Mouse (Mus musculus): Measurements from ENCODE around the gene Gabrg2.

Gene Gabrg2

GRCm38 (mm10) chr11:42000190-42001098 is at the start of gene Gabrg2:
Gabrg2 (minus strand) TSS chr11:42000857.
- DNase-seq: peak; percentile 31

DNA sequence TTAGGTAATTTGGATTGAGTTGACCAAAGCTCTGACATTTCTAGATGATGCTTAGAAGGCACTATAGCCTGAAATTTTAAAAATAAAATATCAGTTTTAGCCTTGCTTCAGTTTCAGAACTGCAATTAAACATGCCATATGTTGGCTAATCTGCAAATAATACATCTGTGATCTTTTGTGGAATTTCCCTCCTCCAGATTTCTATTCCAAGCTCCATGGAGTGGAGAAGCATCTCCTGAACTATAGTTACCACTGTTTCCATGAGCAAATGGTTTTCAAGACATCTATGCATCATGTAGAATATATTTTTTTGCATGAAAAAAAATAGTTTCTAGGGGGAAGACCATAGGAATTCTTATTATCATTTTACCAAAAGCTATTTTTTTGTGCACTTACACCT is 47.5 kb upstream of the Gabrg2 start:
- no peak for DNase-seq

DNA sequence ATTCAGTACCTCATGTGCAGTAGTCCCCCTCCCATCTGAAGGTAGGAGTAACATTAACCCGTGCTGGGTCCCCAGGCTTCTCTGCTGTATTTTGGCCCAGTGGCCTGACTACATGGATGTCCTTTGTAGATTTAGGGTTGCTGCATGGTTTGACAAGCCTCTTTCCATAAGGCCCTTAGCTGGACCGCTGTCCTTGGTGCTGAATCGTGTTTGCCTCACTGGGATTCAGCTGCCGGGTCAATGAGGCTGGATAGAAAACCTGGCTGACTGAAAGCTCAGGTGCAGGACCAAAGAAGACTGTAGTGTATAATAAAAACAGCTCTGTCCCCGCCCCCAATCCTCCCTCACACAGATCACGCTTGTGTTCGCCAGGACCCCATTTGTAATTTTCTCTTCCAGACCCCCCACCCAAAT is 1.2 kb downstream of the Gabrg2 start:
- peak; percentile 92 for DNase-seq

- no peak for DNase-seq
Measured at GRCm38 (mm10) chr11:41980152-41980551, 20.5 kb downstream of the Gabrg2 start.

DNA sequence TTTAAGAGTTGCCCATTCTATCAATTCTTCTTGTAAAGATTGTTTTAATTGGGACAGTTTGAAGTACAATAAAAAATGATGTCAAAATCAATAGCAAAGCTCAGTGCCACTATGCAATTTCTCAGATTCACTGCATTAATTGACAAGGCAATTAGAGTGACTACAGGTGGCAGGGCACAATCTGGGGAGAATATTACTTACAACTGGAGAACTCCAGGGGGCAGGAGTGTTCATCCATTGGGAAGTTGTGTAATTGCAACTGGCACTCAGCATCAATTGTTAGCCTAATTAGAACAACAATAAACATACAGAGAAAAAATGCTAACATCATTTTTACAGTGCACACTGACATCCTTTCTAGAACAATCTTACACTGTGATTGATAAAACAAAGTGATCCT is 32.1 kb downstream of the Gabrg2 start:
- DNase-seq: peak; percentile 3

DNA sequence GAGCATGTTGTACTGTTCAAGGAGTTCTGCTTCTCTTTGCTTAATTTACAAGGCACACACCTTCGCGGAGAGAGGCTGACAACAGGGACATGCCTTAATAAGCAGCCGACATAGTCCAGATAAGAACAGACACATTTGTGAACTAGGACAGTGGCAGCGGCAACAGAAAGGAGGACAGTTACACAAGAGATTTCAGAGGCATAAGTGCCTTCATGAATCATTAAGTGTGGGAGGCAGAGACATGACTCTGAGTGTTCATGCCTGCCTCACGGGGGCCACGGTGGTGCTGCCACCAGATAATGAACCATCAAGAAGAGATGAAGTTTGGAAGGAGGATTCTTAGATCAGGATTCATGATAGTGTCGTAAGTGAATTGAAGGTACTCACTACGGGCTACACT is 38.0 kb downstream of the Gabrg2 start:
- no peak for DNase-seq

- DNase-seq: no peak
Measured at GRCm38 (mm10) chr11:41953550-41953949, 47.1 kb downstream of the Gabrg2 start.

DNA sequence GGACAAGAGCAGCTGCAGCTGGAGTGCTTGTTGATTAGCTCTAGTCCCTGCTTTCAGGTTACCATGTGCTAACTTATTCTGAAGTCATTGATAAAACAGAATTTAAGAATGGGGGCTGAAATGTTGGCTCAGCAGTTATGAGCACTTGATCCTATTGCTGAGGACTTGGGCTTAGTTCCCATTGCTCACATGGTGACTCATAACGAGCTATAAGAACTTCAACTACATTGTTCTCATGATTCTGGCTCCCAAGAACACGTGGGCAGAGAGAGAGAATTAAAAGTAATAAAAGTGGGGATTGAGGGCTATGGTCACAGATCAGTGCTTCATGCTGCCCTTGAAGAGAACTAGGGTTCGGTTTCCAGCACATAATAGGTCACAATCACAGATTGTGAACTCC is 48.8 kb downstream of the Gabrg2 start:
- no peak for DNase-seq

GRCm38 (mm10) chr11:41945471-41945870 is 55.2 kb downstream of the Gabrg2 start:
- no peak for DNase-seq

- no peak for DNase-seq
Measured at GRCm38 (mm10) chr11:41937979-41938378, 62.7 kb downstream of the Gabrg2 start.

DNA sequence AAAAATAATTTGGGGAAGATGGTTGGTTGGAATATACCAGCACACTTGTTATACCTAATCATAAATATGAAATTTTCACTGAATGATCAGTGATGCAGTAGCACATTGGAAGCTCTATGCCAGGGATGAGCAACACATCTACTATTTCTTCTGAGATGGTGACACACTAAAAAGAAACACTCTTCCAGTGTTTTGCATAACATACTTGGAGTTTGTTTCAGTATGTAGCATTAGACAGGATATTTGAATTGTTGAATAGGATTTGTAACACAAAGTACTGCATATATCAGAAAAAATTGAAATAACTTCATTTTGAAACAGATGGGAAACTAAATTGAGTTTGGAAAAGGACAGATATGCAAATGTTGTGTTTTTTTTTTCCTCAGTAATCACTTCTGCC is 81.8 kb downstream of the Gabrg2 start:
- no peak for DNase-seq

- peak; percentile 3 for DNase-seq
Measured at GRCm38 (mm10) chr11:41914066-41914465, 86.6 kb downstream of the Gabrg2 start.

DNA sequence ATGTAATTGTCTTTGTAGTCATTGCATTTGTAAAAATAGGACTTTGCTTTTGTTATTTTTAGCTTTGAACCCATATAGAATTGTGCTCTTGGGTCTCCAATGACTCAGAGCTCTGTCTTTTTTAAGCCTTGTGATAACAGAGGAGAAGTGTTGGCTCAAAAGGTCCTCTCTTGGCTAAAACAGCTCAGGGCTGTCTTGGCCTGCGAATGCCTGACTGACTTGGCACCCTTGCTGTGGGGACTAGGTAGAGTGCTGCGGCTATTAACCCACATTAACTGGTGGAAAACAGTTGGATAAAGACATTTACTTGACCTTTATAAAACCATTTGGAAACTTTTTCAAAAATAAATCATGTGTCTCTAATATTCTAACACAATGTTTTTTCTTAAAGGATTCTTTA is 97.0 kb downstream of the Gabrg2 start:
- no peak for DNase-seq
